Mouse (Mus musculus) liver, embryonic 14.5 days (tissue): ENCODE data around the gene Clic4.

Experiments used
- CTCF ChIP-seq: IDR thresholded peaks from 2 replicates; pipeline ENCODE4 v1.5.1; 2016; ENCODE audit warnings: antibody characterized with exemption, low read depth, control low read depth
- EP300 ChIP-seq: IDR thresholded peaks from 2 replicates; pipeline ENCODE4 v1.6.1; 2016; ENCODE audit warnings: antibody characterized with exemption, low read depth

DNA sequence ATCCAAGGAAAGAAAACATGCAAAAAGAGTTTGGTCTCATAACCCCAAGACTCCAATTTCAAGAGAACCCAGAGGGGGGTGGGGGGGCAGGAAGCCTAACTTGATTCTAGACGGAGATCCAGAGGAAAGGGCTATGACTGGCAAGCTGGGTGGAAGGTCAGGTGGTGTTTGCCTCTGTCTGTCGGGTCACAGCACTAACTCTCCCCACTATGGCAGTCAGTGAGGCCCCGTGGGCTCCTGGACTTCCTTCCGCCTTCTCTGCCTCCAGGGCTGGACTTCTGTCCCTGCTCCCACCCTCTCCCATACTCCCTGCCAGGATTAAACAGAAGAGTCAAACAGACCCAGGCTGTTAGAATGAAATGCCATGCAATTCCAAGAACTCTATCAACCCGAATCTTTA, 30.9 kb downstream of the Clic4 start:
- no peak for TF ChIP-seq CTCF
- no peak for TF ChIP-seq EP300
